Mouse (Mus musculus): ENCODE measurements around the gene Klk1. TPM values are rescaled to one million over a fixed set of nuclear protein-coding genes. Genes with fewer than 3 reads are reported as not detected.

Klk1 gene
- total RNA-seq, 2 experiments from 2014 or later: not detected

Other genes with a start within 250 kb of the Klk1 start
- gene Klk1b9, start 249.3 kb upstream of the Klk1 start, total RNA-seq (2015; ENCODE audit: low replicate concordance): not detected in 2 replicates
- not detected in 2 replicates for gene Klk1b9, start 249.3 kb upstream of the Klk1 start, total RNA-seq (2017; ENCODE audit: low replicate concordance)
- gene Klk1b11, start 229.5 kb upstream of the Klk1 start, total RNA-seq (2015; ENCODE audit: low replicate concordance): not detected in 2 replicates
- gene Klk1b11, start 229.5 kb upstream of the Klk1 start, total RNA-seq (2017; ENCODE audit: low replicate concordance): not detected in 2 replicates
- not detected in 2 replicates for gene Klk1b26, start 213.2 kb upstream of the Klk1 start, total RNA-seq (2015; ENCODE audit: low replicate concordance)
- gene Klk1b26, start 213.2 kb upstream of the Klk1 start, total RNA-seq (2017; ENCODE audit: low replicate concordance): not detected in 2 replicates
- gene Klk1b27, start 173.1 kb upstream of the Klk1 start, total RNA-seq (2015; ENCODE audit: low replicate concordance): not detected in 2 replicates
- gene Klk1b27, start 173.1 kb upstream of the Klk1 start, total RNA-seq (2017; ENCODE audit: low replicate concordance): not detected in 2 replicates
- gene Klk1b21, start 123.0 kb upstream of the Klk1 start, total RNA-seq (2015; ENCODE audit: low replicate concordance): not detected in 2 replicates
- not detected in 2 replicates for gene Klk1b21, start 123.0 kb upstream of the Klk1 start, total RNA-seq (2017; ENCODE audit: low replicate concordance)
- not detected in 2 replicates for gene Klk1b22, start 112.7 kb upstream of the Klk1 start, total RNA-seq (2015; ENCODE audit: low replicate concordance)
- not detected in 2 replicates for gene Klk1b22, start 112.7 kb upstream of the Klk1 start, total RNA-seq (2017; ENCODE audit: low replicate concordance)
- not detected in 2 replicates for gene Klk1b16, start 88.6 kb upstream of the Klk1 start, total RNA-seq (2015; ENCODE audit: low replicate concordance)
- not detected in 2 replicates for gene Klk1b16, start 88.6 kb upstream of the Klk1 start, total RNA-seq (2017; ENCODE audit: low replicate concordance)
- gene Klk1b24, start 37.1 kb upstream of the Klk1 start, total RNA-seq (2015; ENCODE audit: low replicate concordance): not detected in 2 replicates
- not detected in 2 replicates for gene Klk1b24, start 37.1 kb upstream of the Klk1 start, total RNA-seq (2017; ENCODE audit: low replicate concordance)
- not detected in 2 replicates for gene Klk1b3, start 27.2 kb upstream of the Klk1 start, total RNA-seq (2015; ENCODE audit: low replicate concordance)
- gene Klk1b3, start 27.2 kb upstream of the Klk1 start, total RNA-seq (2017; ENCODE audit: low replicate concordance): not detected in 2 replicates
- not detected in 2 replicates for gene Klk1b4, start 17.9 kb upstream of the Klk1 start, total RNA-seq (2015; ENCODE audit: low replicate concordance)
- not detected in 2 replicates for gene Klk1b4, start 17.9 kb upstream of the Klk1 start, total RNA-seq (2017; ENCODE audit: low replicate concordance)
- gene Klk1b5, start 9.4 kb upstream of the Klk1 start, total RNA-seq (2015; ENCODE audit: low replicate concordance): not detected in 2 replicates
- not detected in 2 replicates for gene Klk1b5, start 9.4 kb upstream of the Klk1 start, total RNA-seq (2017; ENCODE audit: low replicate concordance)
- gene Gm36864, start 10.8 kb downstream of the Klk1 start, total RNA-seq (2015; ENCODE audit: low replicate concordance): not detected in 2 replicates
- gene Gm36864, start 10.8 kb downstream of the Klk1 start, total RNA-seq (2017; ENCODE audit: low replicate concordance): not detected in 2 replicates
- gene 1700028J19Rik, start 21.3 kb downstream of the Klk1 start, total RNA-seq (2015; ENCODE audit: low replicate concordance): not detected in 2 replicates
- gene 1700028J19Rik, start 21.3 kb downstream of the Klk1 start, total RNA-seq (2017; ENCODE audit: low replicate concordance): 0.70 TPM in 1 of 2 replicates, not detected in the other
- gene 2410002F23Rik, start 21.4 kb downstream of the Klk1 start, total RNA-seq (2015; ENCODE audit: low replicate concordance): 8.2 and 9.8 TPM in 2 replicates
- gene 2410002F23Rik, start 21.4 kb downstream of the Klk1 start, total RNA-seq (2017; ENCODE audit: low replicate concordance): 5.6 and 7.8 TPM in 2 replicates
- not detected in 2 replicates for gene Acp4, start 32.0 kb downstream of the Klk1 start, total RNA-seq (2015; ENCODE audit: low replicate concordance)
- not detected in 2 replicates for gene Acp4, start 32.0 kb downstream of the Klk1 start, total RNA-seq (2017; ENCODE audit: low replicate concordance)
- gene Gm15517, start 36.1 kb downstream of the Klk1 start, total RNA-seq (2015; ENCODE audit: low replicate concordance): not detected in 2 replicates
- not detected in 2 replicates for gene Gm15517, start 36.1 kb downstream of the Klk1 start, total RNA-seq (2017; ENCODE audit: low replicate concordance)
- gene Clec11a, start 81.5 kb downstream of the Klk1 start, total RNA-seq (2015; ENCODE audit: low replicate concordance): 0.19 and 0.63 TPM in 2 replicates
- 0.28 and 1.0 TPM in 2 replicates for gene Clec11a, start 81.5 kb downstream of the Klk1 start, total RNA-seq (2017; ENCODE audit: low replicate concordance)
- gene Shank1, start 84.9 kb downstream of the Klk1 start, total RNA-seq (2015; ENCODE audit: low replicate concordance): not detected in 2 replicates
- gene Shank1, start 84.9 kb downstream of the Klk1 start, total RNA-seq (2017; ENCODE audit: low replicate concordance): not detected in 2 replicates
- not detected in 2 replicates for gene Syt3, start 158.7 kb downstream of the Klk1 start, total RNA-seq (2015; ENCODE audit: low replicate concordance)
- gene Syt3, start 158.7 kb downstream of the Klk1 start, total RNA-seq (2017; ENCODE audit: low replicate concordance): not detected in 2 replicates
- not detected in 2 replicates for gene 1700008O03Rik, start 160.5 kb downstream of the Klk1 start, total RNA-seq (2015; ENCODE audit: low replicate concordance)
- not detected in 2 replicates for gene 1700008O03Rik, start 160.5 kb downstream of the Klk1 start, total RNA-seq (2017; ENCODE audit: low replicate concordance)
- not detected in 2 replicates for gene Lrrc4b, start 203.7 kb downstream of the Klk1 start, total RNA-seq (2015; ENCODE audit: low replicate concordance)
- gene Lrrc4b, start 203.7 kb downstream of the Klk1 start, total RNA-seq (2017; ENCODE audit: low replicate concordance): not detected in 2 replicates
- not detected in 2 replicates for gene Aspdh, start 240.0 kb downstream of the Klk1 start, total RNA-seq (2015; ENCODE audit: low replicate concordance)
- gene Aspdh, start 240.0 kb downstream of the Klk1 start, total RNA-seq (2017; ENCODE audit: low replicate concordance): not detected in 2 replicates
- gene Josd2, start 242.6 kb downstream of the Klk1 start, total RNA-seq (2015; ENCODE audit: low replicate concordance): 6.7 and 43.7 TPM in 2 replicates
- 33.7 and 59.7 TPM in 2 replicates for gene Josd2, start 242.6 kb downstream of the Klk1 start, total RNA-seq (2017; ENCODE audit: low replicate concordance)

Data from erythroblast, adult 5-6 weeks (primary cell).